Mouse (Mus musculus) bone marrow macrophage, adult 2 months (primary cell): ENCODE results near the gene Muc2. TPM values are rescaled to one million over a fixed set of nuclear protein-coding genes. Genes with fewer than 3 reads are reported as not detected.

Experiments used
- H3K27ac ChIP-seq: 2 replicates; pipeline ENCODE4 v1.5.1; 2012; ENCODE audit warnings: low read depth, low read length; ENCODE audit not compliant: insufficient read depth
- H3K4me1 ChIP-seq: 2 replicates; pipeline ENCODE4 v1.6.1; 2012; ENCODE audit warnings: low read length; ENCODE audit not compliant: control insufficient read depth, insufficient read depth
- H3K4me3 ChIP-seq: 2 replicates; pipeline ENCODE4 v1.5.1; 2012; ENCODE audit warnings: mild to moderate bottlenecking, low read length, moderate library complexity; ENCODE audit not compliant: insufficient read depth
- CTCF ChIP-seq: IDR thresholded peaks from 2 replicates; pipeline ENCODE4 v1.5.1; 2012; ENCODE audit warnings: low read depth, mild to moderate bottlenecking, low read length, moderate library complexity
- POLR2A ChIP-seq: IDR thresholded peaks from 2 replicates; pipeline ENCODE4 v1.6.1; 2012; ENCODE audit warnings: mild to moderate bottlenecking, low read depth, low read length, borderline replicate concordance
- polyA plus RNA-seq: library from polyadenylated mRNA; stranded (reverse); fragments of >200 nt; gene quantifications from 2 replicates; pipeline ENCODE4 v1.2.4, GENCODE M21; 2012; ENCODE audit not compliant: missing spikeins, insufficient read depth, insufficient read length

Muc2 gene
- polyA plus RNA-seq, 1 experiment: 3.4 TPM

DNA sequence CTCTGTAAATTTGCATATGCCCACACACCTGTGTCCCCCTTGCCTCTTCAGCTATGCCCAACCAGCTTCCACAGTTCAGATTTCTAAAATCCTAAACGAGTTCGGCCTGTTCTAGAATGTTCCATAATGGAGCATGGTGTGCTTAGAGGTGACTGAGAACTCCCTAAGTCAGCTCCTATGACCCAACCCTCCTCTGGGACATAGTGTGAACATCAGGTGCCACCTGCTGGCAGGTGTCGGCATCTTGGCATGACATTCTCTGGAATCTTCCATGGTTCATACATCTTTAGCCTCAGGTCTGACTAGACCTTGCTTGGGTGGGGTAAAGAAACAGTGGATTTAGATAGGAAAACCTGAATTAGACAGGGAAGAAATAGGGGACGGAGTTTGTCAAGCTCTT, 19.1 kb upstream of the Muc2 start:
- Histone ChIP-seq H3K27ac (no peak overlapping the region), H3K4me3 (no peak overlapping the region), H3K4me1 (no peaks in the 10 kb centered on the region)
- no peak for TF ChIP-seq POLR2A
- no peak for TF ChIP-seq CTCF

DNA sequence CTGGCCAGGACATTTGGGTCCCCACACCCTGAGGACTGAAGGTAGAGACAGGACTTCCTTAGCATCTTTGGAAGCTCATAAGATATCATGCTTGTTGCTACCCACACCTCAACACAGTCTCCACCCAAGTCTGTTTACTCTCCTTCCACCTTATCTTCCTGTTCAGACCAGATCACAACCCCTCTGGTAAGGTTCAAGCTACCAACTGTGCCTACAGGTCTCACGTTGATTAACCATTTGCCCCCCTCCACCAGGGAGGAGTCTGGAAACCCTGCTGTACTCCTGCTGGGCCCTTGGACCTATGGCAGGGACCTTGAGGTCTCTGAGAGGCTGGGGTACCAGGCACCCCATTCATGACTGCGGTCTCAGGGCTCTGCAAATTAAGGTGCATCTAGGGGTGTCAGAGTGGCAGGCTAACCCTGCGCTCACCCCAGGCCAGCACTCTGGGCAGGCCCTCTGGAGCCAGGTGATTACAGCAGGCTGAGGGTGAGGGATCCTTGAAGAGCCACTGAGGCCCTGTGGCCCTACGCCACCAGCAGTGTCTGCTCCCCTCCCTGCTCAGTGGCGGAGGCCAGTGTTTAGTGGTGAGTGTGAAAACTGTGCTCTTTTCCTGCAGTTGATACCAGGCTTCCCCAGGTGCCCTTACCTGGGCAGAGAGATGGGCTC, 18.4 kb upstream of the Muc2 start:
- TF ChIP-seq POLR2A (no peak), CTCF (no peak)

GRCm38 (mm10) chr7:141678922-141679321, 11.2 kb upstream of the Muc2 start:
- no peak for TF ChIP-seq CTCF
- TF ChIP-seq POLR2A: no peak
- no peaks in the 10 kb centered on the region for H3K4me1 ChIP-seq
- no peak overlapping the region for H3K27ac ChIP-seq
- H3K4me3 ChIP-seq: no peak overlapping the region

More for the DNA sequence above, 18.4 kb upstream of the Muc2 start:
- no peaks in the 10 kb centered on the region for H3K4me1 ChIP-seq
- no peak overlapping the region for H3K27ac ChIP-seq
- H3K4me3 ChIP-seq: no peak overlapping the region

GRCm38 (mm10) chr7:141687330-141687729, 2.8 kb upstream of the Muc2 start:
- TF ChIP-seq POLR2A (no peak), CTCF (no peak)
- Histone ChIP-seq H3K27ac (no peak overlapping the region), H3K4me1 (no peaks in the 10 kb centered on the region), H3K4me3 (no peak overlapping the region)

DNA sequence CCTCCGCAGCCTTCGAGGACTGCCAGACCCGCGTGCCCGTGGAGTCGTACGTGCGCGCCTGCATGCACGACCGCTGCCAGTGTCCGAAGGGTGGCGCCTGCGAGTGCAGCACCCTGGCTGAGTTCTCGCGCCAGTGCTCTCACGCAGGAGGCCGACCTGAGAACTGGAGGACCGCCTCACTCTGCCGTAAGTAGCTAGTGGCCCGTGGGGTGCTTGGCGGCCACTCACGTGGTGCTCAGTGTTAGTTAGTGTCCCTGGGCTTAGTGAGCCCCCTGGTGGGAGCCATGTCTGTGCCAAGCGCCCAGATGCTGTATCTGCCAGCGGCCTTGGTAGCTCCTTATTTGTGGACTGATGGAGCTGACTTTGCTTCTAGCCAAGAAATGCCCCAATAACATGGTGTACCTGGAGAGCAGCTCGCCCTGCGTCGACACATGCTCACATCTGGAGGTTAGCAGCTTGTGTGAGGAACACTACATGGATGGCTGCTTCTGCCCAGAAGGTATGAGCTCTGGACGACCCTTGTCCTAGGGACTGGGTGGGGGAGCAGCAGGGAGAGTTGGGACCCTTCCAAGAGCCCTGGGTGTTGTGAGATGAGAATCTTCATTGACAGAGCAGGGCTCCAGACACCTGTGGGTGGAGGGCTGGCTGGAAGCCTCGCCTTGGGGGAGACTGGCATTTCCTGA, 3.6 kb downstream of the Muc2 start:
- Histone ChIP-seq H3K27ac (no peak overlapping the region), H3K4me1 (no peaks in the 10 kb centered on the region), H3K4me3 (no peak overlapping the region)
- TF ChIP-seq POLR2A: no peak
- TF ChIP-seq CTCF: no peak

GRCm38 (mm10) chr7:141694274-141694639, 4.1 kb downstream of the Muc2 start:
- no peak overlapping the region for H3K4me3 ChIP-seq
- TF ChIP-seq POLR2A: no peak
- TF ChIP-seq CTCF: no peak
- H3K4me1 ChIP-seq: no peaks in the 10 kb centered on the region
- no peak overlapping the region for H3K27ac ChIP-seq

GRCm38 (mm10) chr7:141696538-141696937, 6.4 kb downstream of the Muc2 start:
- TF ChIP-seq CTCF (no peak), POLR2A (no peak)
- no peak overlapping the region for H3K4me3 ChIP-seq
- H3K27ac ChIP-seq: no peak overlapping the region
- no peaks in the 10 kb centered on the region for H3K4me1 ChIP-seq

GRCm38 (mm10) chr7:141699556-141700220, 9.5 kb downstream of the Muc2 start:
- TF ChIP-seq POLR2A: no peak
- no peak for TF ChIP-seq CTCF
- Histone ChIP-seq H3K27ac (no peak overlapping the region), H3K4me1 (no peaks in the 10 kb centered on the region), H3K4me3 (no peak overlapping the region)

DNA sequence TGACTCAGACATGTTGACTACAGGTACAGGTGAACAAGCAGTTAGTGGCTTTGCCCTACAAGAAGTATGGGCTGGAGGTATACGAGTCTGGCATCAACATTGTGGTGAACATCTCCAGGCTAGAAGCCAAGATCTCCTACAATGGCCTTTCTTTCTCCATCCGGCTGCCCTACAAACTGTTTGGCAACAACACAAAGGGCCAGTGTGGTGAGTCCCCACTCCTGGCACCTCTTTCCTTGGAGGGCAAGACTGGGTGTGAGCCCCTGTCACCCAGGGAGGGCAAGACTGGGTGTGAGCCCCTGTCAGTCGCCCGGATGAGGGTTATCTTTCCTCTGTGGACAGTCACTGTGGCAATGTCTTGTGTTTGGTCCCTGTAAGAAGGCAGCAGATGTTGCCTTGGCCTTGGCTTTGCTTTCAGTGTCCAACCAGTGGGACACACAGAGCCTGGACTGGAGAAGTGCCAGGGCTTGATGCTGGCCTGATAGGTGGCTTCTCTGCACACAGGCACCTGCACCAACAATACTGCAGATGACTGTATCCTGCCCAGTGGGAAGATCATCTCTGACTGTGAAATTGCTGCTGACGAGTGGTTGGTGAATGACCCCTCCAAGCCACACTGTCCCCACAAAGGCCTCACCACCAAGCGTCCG, 57.4 kb downstream of the Muc2 start:
- Histone ChIP-seq H3K27ac (no peak overlapping the region), H3K4me3 (no peak overlapping the region), H3K4me1 (no peaks in the 10 kb centered on the region)
- TF ChIP-seq CTCF: no peak
- TF ChIP-seq POLR2A: no peak

- H3K27ac ChIP-seq: no peak overlapping the region
- no peak for TF ChIP-seq CTCF
- no peak for TF ChIP-seq POLR2A
- no peak overlapping the region for H3K4me3 ChIP-seq
- H3K4me1 ChIP-seq: no peaks in the 10 kb centered on the region
Observed at GRCm38 (mm10) chr7:141752513-141752912, 62.4 kb downstream of the Muc2 start.

DNA sequence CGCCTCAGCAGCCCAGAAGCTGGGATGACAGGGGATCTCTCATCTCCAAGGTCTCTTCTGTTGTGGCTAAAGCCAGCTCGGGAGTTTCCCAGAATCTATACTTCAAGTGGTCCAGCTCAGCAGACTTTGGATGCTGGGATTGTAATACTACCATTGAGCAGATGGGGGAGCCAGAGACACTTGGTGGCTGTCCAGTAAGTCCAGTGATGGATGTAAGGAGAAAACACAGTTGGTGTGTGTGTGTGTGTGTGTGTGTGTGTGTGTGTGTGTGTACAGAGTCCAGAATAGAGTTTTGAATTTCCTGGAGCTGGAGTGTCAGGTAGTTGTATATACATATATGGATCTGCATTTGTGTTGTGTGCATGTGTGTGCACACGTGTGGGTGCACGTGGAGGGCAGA, 65.7 kb downstream of the Muc2 start:
- TF ChIP-seq POLR2A: no peak
- TF ChIP-seq CTCF: no peak
- Histone ChIP-seq H3K4me3 (no peak overlapping the region), H3K4me1 (no peaks in the 10 kb centered on the region), H3K27ac (no peak overlapping the region)
